Mouse (Mus musculus) hindbrain, embryonic 13.5 days (tissue): ENCODE measurements around the gene Klf17. TPM values are rescaled to one million over a fixed set of nuclear protein-coding genes. Genes with fewer than 3 reads are reported as not detected.

Experiments used
- ATAC-seq: fragments of 200-750 bp; cut with Nextera tagmentation; 2 replicates; pipeline ENCODE4 v1.8.0; 2017; ENCODE audit warnings: moderate TSS enrichment; ENCODE audit not compliant: low FRiP score
- H3K27ac ChIP-seq: fragments of 300-500 bp; sonication (generic); 2 replicates; pipeline ENCODE4 v1.5.1; 2015; ENCODE audit warnings: inconsistent platforms, mild to moderate bottlenecking, moderate library complexity
- H3K27me3 ChIP-seq: fragments of 300-500 bp; sonication (generic); 2 replicates; pipeline ENCODE4 v1.6.1; 2015; ENCODE audit warnings: mild to moderate bottlenecking, inconsistent platforms
- H3K36me3 ChIP-seq: fragments of 300-500 bp; sonication (generic); 2 replicates; pipeline ENCODE4 v1.6.1; 2015; ENCODE audit warnings: mild to moderate bottlenecking, inconsistent platforms
- H3K4me1 ChIP-seq: fragments of 300-500 bp; sonication (generic); replicated peaks from 2 replicates; pipeline ENCODE4 v1.6.1; 2015; ENCODE audit warnings: inconsistent platforms
- H3K4me2 ChIP-seq: fragments of 300-500 bp; sonication (generic); 2 replicates; pipeline ENCODE4 v1.6.1; 2015; ENCODE audit warnings: inconsistent platforms, mild to moderate bottlenecking, moderate library complexity
- H3K4me3 ChIP-seq: fragments of 300-500 bp; sonication (generic); 2 replicates; pipeline ENCODE4 v1.5.1; 2015; ENCODE audit warnings: mild to moderate bottlenecking, inconsistent platforms
- H3K9ac ChIP-seq: fragments of 300-500 bp; sonication (generic); 2 replicates; pipeline ENCODE4 v1.6.1; 2015; ENCODE audit warnings: mild to moderate bottlenecking, inconsistent platforms
- H3K9me3 ChIP-seq: fragments of 300-500 bp; sonication (generic); 2 replicates; pipeline ENCODE4 v1.6.1; 2016; ENCODE audit warnings: inconsistent platforms
- WGBS: fragments of 180-500 bp; shearing (Covaris S2); methylation state at CpG from one replicate; pipeline ENCODE4 v1.1.7; 2015; 5-methylcytosine and 5-hydroxymethylcytosine counted together
- polyA plus RNA-seq: library from polyadenylated mRNA; unstranded; fragments of >200 nt; fragmentation: Nextera tagmentation; extraction: Ambion mirVana; gene quantifications from 2 replicates; pipeline ENCODE4 v1.2.1, GENCODE M21; 2015

The Klf17 gene
- polyA plus RNA-seq, 1 experiment from 2014 or later = not detected

DNA sequence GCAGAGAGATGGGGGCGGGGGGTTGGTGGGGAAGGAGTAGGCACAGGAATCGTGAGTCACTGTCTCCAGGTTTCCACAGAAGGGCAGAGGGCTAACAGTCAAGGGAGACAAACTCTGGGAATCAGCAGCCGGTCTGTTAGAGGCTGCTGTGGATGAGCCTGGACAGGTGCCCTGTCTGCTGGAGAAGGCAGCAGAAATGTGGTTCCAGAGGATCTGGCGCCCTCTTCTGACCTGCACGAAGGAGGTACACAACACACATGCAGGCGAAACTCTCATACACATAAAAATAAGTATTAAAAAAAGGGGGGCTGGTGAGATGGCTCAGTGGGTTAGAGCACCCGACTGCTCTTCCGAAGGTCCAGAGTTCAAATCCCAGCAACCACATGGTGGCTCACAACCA is 27.9 kb downstream of the Klf17 start:
- Histone ChIP-seq H3K27me3 (0 out of 2 replicates have a peak, but pooled peaks cover 3% of the 10 kb centered on the region), H3K4me1 (no peaks in the 10 kb centered on the region), H3K27ac (no peak overlapping the region), H3K9me3 (no peaks in the 10 kb centered on the region), H3K9ac (no peak overlapping the region), H3K4me3 (no peak overlapping the region), H3K36me3 (no peaks in the 10 kb centered on the region), H3K4me2 (no peak overlapping the region)
- 47% methylated on average over 8 of the region's 8 CpGs for whole genome bisulfite sequencing
- ATAC-seq = no peak

DNA sequence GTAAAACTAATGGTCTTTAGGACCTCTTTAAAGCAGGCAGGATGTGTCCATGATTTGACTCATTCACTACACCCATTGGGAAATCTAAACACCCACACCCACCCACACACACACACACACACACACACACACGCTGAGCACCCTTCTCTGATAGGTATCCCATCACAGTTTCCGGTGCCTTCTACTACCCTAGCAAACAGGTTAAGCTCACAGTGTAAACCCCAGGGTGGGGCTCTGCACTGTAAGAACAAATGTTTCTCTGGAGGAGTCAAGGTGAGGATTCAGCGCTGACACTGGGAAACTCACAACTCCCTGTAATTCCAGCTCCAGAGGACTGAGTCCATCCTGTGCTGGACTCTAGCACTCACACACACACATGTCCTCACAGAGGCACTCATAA is 33.5 kb downstream of the Klf17 start:
- H3K4me1 ChIP-seq = no peaks in the 10 kb centered on the region
- H3K9ac ChIP-seq = no peak overlapping the region
- no peak overlapping the region for H3K27ac ChIP-seq
- ATAC-seq = no peak
- 0 out of 2 replicates have a peak, but pooled peaks cover 4% of the 10 kb centered on the region for H3K27me3 ChIP-seq
- no peak overlapping the region for H3K4me2 ChIP-seq
- H3K4me3 ChIP-seq = no peak overlapping the region
- no peaks in the 10 kb centered on the region for H3K36me3 ChIP-seq
- no peaks in the 10 kb centered on the region for H3K9me3 ChIP-seq
- WGBS = 87% methylated on average over 3 of the region's 3 CpGs

DNA sequence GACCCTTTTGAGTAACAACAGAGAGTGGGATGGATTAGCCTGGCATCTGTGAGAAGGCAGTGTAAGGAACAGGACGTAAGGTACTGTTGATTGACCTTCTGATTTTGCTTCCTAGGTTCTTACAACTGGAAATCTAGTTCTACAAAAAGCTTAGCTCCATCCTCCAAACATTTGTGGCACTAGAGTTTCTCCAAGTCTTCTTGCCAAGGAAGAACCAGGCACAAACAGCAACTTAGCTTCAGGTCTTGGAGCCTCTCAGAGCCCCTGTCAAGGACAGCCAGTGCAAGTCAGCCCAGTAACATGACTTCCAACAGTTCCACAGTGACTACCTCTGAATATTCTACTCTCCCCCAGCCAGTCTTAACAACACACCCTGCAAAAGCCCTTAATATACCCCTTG is 41.3 kb downstream of the Klf17 start, which contains the start of gene Gm12845:
TSS of gene Gm12845 (plus strand) at position 301 of the 400 bp plus-strand sequence.
- Histone ChIP-seq H3K36me3 (no peaks in the 10 kb centered on the region), H3K4me1 (no peaks in the 10 kb centered on the region), H3K27ac (no peak within 1 kb of the TSS), H3K27me3 (0 out of 2 replicates have a peak, but pooled peaks cover 4% of the 10 kb centered on the region), H3K9ac (no peak within 1 kb of the TSS), H3K4me3 (no peak within 1 kb of the TSS), H3K9me3 (no peaks in the 10 kb centered on the region), H3K4me2 (no peak within 1 kb of the TSS)
- ATAC-seq = no peak
- 88% methylated on average over 1 of the region's 1 CpGs for WGBS

DNA sequence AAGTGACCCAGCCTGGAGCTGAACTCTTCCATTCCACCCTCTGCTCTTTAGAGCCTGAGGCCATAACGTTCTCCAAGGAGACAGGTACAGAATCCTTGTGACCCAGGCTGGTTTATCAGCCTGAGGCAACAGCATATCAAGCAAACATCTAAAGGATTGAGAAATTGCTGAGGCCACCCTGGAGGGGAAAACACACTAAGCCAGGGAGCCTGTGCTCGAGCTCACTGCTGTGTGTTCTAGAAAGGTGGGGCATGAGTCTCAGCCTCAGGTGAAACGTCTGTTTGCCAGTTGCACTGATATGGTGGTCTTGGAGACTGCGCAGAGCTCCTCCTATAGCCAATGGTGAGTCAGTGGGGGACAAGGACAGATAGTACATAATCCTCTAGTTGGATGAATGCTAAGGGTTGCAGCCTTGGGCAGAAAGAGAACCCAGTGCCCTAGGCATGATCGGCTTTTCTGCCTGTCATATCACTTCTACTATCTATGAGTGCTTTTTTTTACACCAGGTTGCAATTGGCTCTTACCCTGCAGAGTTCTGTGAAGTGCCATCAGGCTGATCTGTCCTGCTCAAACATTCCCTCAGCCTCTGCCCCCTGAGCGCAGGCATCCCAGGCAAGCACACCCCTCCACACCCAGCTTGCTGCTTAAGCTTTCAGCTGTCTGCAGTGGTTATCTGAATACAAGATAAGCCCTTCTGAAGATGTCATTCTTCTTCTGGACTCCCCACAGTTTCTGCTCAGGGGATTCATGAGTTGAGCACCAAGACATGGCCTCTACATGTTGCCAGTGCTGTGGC is 51.9 kb downstream of the Klf17 start:
- no peaks in the 10 kb centered on the region for H3K27me3 ChIP-seq
- H3K9me3 ChIP-seq = no peaks in the 10 kb centered on the region
- ATAC-seq = no peak
- H3K4me2 ChIP-seq = no peak overlapping the region
- no peak overlapping the region for H3K4me3 ChIP-seq
- H3K4me1 ChIP-seq = no peaks in the 10 kb centered on the region
- 87% methylated on average over 6 of the region's 6 CpGs for WGBS
- no peak overlapping the region for H3K27ac ChIP-seq
- no peak overlapping the region for H3K9ac ChIP-seq
- H3K36me3 ChIP-seq = no peaks in the 10 kb centered on the region

DNA sequence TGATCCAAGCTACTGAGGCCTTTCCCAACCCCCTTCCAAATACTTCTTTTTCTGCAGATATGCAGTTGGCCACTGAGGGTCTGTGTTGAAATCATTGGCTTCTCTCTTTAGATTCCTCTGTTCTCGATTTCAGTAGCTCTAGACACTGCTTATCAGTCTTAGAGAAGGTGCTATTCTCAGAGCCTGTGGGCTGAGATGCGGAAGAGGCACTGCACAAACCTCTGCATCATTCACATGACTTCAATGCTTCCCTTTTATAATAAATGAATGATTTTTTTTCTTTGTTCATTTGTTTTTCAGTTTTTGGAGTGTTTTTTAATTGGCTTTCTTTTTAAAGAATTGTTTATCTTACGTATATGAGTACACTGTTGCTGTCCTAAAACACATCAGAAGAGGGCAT is 53.1 kb downstream of the Klf17 start:
- 85% methylated on average over 3 of the region's 3 CpGs for WGBS
- Histone ChIP-seq H3K27me3 (no peaks in the 10 kb centered on the region), H3K4me2 (no peak overlapping the region), H3K9ac (no peak overlapping the region), H3K27ac (no peak overlapping the region), H3K4me1 (no peaks in the 10 kb centered on the region), H3K9me3 (no peaks in the 10 kb centered on the region), H3K4me3 (no peak overlapping the region), H3K36me3 (no peaks in the 10 kb centered on the region)
- ATAC-seq = no peak

DNA sequence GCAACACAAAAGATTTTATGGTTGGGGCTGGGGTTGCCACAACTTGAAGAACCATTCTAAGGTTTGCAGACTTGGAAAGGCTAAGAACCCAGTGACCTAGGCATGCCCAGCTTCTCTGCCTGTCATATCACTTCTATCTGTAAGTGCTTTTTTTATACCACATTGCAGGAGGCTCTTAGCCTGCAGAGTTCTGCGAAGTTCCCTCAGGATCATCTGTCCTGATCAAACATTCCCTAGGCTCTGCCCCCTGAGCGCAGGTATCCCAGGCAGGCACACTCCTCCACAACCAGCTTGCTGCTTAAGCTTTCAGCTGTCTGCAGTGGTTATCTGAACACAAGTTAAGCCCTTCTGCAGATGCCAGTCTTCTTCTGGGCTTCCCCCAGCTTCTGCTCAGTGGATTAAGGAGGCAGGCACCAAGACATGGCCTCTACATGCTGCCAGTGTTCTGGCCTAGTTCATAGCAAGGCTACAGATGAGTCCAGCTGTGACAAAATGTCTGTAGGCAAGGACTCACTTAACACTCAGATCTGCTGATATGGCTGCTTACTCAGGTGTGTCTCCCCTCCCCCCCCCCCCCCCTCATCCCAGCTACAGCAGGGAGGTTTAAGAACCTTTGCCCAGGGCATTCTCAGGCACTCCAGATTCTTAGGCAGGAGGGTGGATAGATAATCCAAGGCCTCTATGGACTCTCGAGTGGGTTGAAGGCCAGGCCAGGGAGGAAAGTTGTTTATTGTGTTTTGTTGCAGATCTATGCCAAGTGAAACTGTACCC is 56.5 kb downstream of the Klf17 start:
- Histone ChIP-seq H3K27me3 (no peaks in the 10 kb centered on the region), H3K4me3 (no peak overlapping the region), H3K27ac (no peak overlapping the region), H3K4me2 (no peak overlapping the region), H3K9me3 (no peaks in the 10 kb centered on the region), H3K4me1 (no peaks in the 10 kb centered on the region), H3K36me3 (no peaks in the 10 kb centered on the region), H3K9ac (no peak overlapping the region)
- ATAC-seq = no peak
- WGBS = 82% methylated on average over 3 of the region's 3 CpGs

Other genes starting within 250 kb of the Klf17 start
- 205 and 214 TPM in 2 replicates for gene Eri3, start 215.3 kb downstream of the Klf17 start, polyA plus RNA-seq
- 74.9 and 76.6 TPM in 2 replicates for gene Dmap1, start 83.4 kb downstream of the Klf17 start, polyA plus RNA-seq
- not detected in 2 replicates for gene Gm12845, start 41.2 kb downstream of the Klf17 start, polyA plus RNA-seq
- gene Slc6a9, start 68.9 kb upstream of the Klf17 start, polyA plus RNA-seq = 22.8 and 27.7 TPM in 2 replicates
- 1.6 and 2.8 TPM in 2 replicates for gene Ccdc24, start 106.9 kb upstream of the Klf17 start, polyA plus RNA-seq
- 45.2 and 45.4 TPM in 2 replicates for gene B4galt2, start 117.8 kb upstream of the Klf17 start, polyA plus RNA-seq
- 485 and 492 TPM in 2 replicates for gene Atp6v0b, start 121.7 kb upstream of the Klf17 start, polyA plus RNA-seq
- 24.0 and 24.8 TPM in 2 replicates for gene Dph2, start 126.4 kb upstream of the Klf17 start, polyA plus RNA-seq
- 64.4 and 74.5 TPM in 2 replicates for gene Ipo13, start 149.4 kb upstream of the Klf17 start, polyA plus RNA-seq
- 0.78 and 0.84 TPM in 2 replicates for gene Artn, start 164.1 kb upstream of the Klf17 start, polyA plus RNA-seq